Mouse (Mus musculus) layer of hippocampus, adult 2 months (tissue): ENCODE measurements around the gene Calcrl. TPM values are rescaled to one million over a fixed set of nuclear protein-coding genes. Genes with fewer than 3 reads are reported as not detected.

Experiments
- DNase-seq, 2 experiments: peaks; one replicate each; pipeline ENCODE4 v3.0.0; 2022; ENCODE audit warnings: low spot score in 2 of 2
- H3K27ac ChIP-seq: fragments of 200-600 bp; 2 replicates; pipeline ENCODE4 v1.8.1; 2022
- H3K4me3 ChIP-seq: fragments of 200-600 bp; 2 replicates; pipeline ENCODE4 v1.8.1; 2022; ENCODE audit warnings: mild to moderate bottlenecking
- CTCF ChIP-seq: fragments of 200-600 bp; conservative IDR thresholded peaks from 2 replicates; pipeline ENCODE4 v1.8.1; 2022; ENCODE audit warnings: antibody characterized with exemption, mild to moderate bottlenecking, moderate library complexity
- total RNA-seq, 2 experiments: library from RNA; stranded (reverse); gene quantifications; 2 replicates each; pipeline ENCODE4 v1.2.3; 2021

Gene Calcrl
- total RNA-seq, 2 experiments from 2014 or later: 8.0 to 8.5 TPM

DNA sequence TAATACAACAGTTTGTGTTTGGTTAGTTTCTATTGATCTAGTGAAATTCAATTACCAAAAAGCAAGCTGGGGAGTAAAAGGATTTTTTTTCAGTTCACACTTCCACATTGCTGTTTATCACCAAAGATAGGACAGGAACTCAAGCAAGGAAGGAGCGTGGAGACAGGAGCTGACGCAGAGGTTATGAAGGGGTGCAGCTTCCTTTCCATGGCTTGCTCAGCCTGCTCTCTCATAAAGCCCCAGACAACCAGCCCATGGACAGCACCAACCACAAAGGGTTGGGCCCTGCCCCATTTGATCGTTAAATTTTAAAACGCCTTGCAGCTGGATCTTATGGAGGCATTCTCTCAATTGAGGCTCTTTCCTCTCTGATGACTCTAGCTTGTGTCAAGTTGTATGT is 69.9 kb downstream of the Calcrl start:
- no peak for DNase-seq
- Histone ChIP-seq H3K4me3 (no peak overlapping the region), H3K27ac (no peak overlapping the region)
- TF ChIP-seq CTCF: no peak

DNA sequence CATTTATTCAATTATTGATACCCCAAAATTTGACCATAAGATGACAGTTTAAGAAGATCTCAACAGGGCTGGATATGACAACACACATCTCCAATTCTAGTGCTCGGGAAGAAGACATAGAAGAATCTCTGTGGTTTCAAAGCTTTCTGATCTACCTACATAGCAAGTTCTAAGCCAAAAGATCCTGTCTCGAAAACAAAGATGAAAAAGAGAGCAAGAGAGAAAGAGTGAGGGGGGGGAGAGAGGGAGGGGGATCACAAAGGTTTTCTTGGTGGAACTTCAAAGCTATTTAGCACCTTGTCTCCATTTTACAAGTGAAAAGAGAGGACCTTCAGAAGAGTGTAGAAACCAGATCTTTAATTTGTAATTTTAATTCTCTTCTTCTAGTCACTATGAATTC is 77.8 kb downstream of the Calcrl start:
- TF ChIP-seq CTCF: no peak
- Histone ChIP-seq H3K4me3 (no peak overlapping the region), H3K27ac (no peak overlapping the region)
- DNase-seq: no peak

GRCm38 (mm10) chr2:84343756-84344155 is 81.5 kb downstream of the Calcrl start:
- Histone ChIP-seq H3K4me3 (no peak overlapping the region), H3K27ac (no peak overlapping the region)
- TF ChIP-seq CTCF: no peak
- no peak for DNase-seq

- Histone ChIP-seq H3K27ac (no peak overlapping the region), H3K4me3 (no peak overlapping the region)
- no peak for TF ChIP-seq CTCF
- no peak for DNase-seq
Observed at GRCm38 (mm10) chr2:84337774-84338450, 87.3 kb downstream of the Calcrl start.

DNA sequence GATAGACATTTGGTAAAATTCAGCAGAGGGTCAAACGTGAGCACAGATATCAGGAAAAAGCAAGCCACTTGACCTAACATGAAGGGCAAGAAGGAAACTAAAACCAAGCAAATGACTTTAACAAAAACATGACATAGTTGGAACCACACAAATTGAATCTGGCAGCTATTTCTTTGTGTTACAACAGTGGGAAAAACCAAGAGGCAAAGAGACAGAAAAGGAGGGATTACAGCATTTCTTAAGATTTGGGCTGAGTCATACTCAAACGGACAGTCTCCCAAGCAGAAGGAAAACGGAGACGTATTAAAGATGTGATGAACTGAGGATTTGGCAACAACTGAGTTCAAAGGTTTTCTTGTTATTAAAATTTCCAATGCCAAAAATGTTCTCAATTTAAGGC is 88.9 kb downstream of the Calcrl start:
- Histone ChIP-seq H3K27ac (no peak overlapping the region), H3K4me3 (no peak overlapping the region)
- DNase-seq: no peak
- no peak for TF ChIP-seq CTCF

GRCm38 (mm10) chr2:84316185-84316805 is 108.9 kb downstream of the Calcrl start:
- no peak for TF ChIP-seq CTCF

GRCm38 (mm10) chr2:84296517-84296916 is 128.7 kb downstream of the Calcrl start:
- Histone ChIP-seq H3K4me3 (peak overlapping the region; percentile 11; the same call in 1 of the 2 replicates), H3K27ac (peak overlapping the region; percentile 65)
- TF ChIP-seq CTCF: no peak
- DNase-seq: no peak

More at GRCm38 (mm10) chr2:84316185-84316805, 108.9 kb downstream of the Calcrl start:
- no peak overlapping the region for H3K27ac ChIP-seq
- DNase-seq: no peak
- no peak overlapping the region for H3K4me3 ChIP-seq

- H3K27ac ChIP-seq: no peak overlapping the region
- no peak for DNase-seq
- TF ChIP-seq CTCF: no peak
- H3K4me3 ChIP-seq: no peak overlapping the region
Observed at GRCm38 (mm10) chr2:84295068-84295467, 130.1 kb downstream of the Calcrl start.

DNA sequence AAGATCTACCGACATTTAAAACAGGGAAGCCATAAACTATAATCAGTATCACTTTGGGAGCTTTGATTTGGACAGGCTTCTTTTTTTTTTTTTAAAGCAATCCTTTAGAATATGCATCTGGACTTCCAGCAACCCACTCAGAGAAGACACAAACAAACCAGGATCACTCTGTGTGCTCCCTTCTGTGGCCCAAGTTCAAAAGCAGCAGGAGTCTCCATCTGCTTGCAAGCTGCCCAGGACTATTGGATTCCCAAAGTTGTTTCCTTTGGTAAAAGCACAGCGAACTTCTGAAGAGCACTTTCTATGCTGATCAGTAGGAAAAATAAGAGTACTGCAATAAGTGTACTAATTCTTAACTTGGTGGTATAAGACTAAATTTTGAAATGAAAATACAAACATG is 130.6 kb downstream of the Calcrl start:
- Histone ChIP-seq H3K4me3 (no peak overlapping the region), H3K27ac (peak overlapping the region; percentile 33; the same call in 1 of the 2 replicates)
- DNase-seq: no peak
- TF ChIP-seq CTCF: no peak

DNA sequence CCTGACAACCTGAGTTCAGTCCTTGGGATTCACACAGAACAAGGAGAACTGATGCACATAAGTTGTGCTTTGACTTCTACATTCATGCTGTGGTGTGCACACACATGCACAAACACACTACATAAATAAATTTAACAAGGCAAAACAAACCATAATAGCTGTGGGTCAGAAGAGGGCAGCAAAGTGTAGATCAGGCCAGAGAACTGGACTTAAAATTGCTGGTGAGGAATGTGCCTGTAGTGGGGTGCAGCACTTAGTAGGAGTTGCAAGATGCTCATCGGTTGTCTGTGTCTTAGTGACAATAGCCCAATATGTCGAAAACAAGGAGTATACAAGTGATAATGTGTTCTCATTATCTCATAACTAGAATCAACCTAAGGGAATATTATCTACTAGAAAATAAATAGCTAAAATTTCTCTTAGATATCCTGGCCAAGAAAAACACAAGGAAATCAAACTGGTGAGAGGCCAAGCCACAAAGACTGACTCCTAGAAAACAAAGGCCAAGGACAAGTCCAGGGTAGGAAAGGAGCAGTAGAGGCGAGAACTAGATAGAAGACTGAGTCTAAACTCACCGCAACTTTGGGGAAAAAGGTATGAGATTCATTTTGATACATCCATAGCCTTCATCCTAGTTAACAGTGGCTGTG is 132.7 kb downstream of the Calcrl start:
- peak; percentile 62 for TF ChIP-seq CTCF
- no peak for DNase-seq
- Histone ChIP-seq H3K27ac (0 out of 2 replicates have a peak overlapping the region, but pooled peaks have one; percentile 16), H3K4me3 (no peak overlapping the region)

- no peak for TF ChIP-seq CTCF
- DNase-seq: no peak
- no peak overlapping the region; the same call in 1 of the 2 replicates for H3K27ac ChIP-seq
Observed at GRCm38 (mm10) chr2:84288940-84289557, 136.2 kb downstream of the Calcrl start.

More at GRCm38 (mm10) chr2:84288940-84289557, 136.2 kb downstream of the Calcrl start:
- H3K4me3 ChIP-seq: no peak overlapping the region

Other genes starting within 250 kb of the Calcrl start
- gene Tfpi, start 51.4 kb upstream of the Calcrl start, total RNA-seq: 1 to 10 TPM; 3.6 TPM
- gene Ctnnd1, start 225.4 kb upstream of the Calcrl start, total RNA-seq: 10 to 100 TPM; 43.3 to 52.9 TPM
- gene Btbd18, start 233.7 kb upstream of the Calcrl start, total RNA-seq: not detected
- gene Selenoh, start 245.4 kb upstream of the Calcrl start, total RNA-seq: 10 to 100 TPM; 21.7 to 26.3 TPM